9 mouse cellular contexts compared by ENCODE assay signal in the genomic region with DNA sequence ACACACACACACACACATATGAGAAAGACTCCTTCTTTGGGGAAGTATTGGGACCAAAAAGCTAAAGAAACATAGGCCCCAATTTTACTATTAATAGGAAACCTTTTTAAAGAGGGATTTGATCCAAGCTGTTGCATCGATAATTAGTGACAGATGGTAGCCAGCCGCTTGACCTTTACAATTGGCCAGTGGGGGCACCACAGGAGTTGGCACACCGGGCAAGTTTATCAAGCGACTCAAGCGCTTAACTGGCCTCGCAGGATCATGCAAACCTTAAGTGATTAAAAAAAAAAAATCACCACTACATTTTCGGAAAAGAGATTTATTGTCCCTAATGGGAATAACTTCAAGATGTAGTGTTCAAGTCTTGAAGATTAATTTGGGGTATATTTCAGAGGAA. TPM values are rescaled to one million over a fixed set of nuclear protein-coding genes. Genes with fewer than 3 reads are reported as not detected.
DNase-seq lines count a peak whose midpoint lies in the region; ATAC-seq and TF ChIP-seq lines count a peak whose summit lies in the region.
"Had no signal": no experiment of that assay in that cellular context is flagged by ENCODE, and none has a peak within 500 bp of the region (broad histone marks: within the 10 kb centered on the region; RNA-seq: fewer than 3 reads in every experiment).

No protein-coding gene starts in this region.

- H3K4me2 ChIP-seq in heart, embryonic 16.5 days (ENCODE audit: low read depth, low read length): no peak overlapping the region
- H3K4me2 ChIP-seq in liver, postnatal 0 days (ENCODE audit: low read depth, low read length): no peak overlapping the region
- H3K4me2 ChIP-seq in forebrain, embryonic 15.5 days (replicated peaks): no peak overlapping the region

- H3K4me3 ChIP-seq in heart, embryonic 16.5 days (ENCODE audit: low read length): no peak overlapping the region
- H3K4me3 ChIP-seq in megakaryocyte, embryonic 14.5 days (replicated peaks): peak overlapping the region; percentile 14
- no peak overlapping the region for H3K4me3 ChIP-seq in embryonic facial prominence, embryonic 10.5 days
- no peak overlapping the region for H3K4me3 ChIP-seq in liver, postnatal 0 days (ENCODE audit: low read depth, low read length)
- no peak overlapping the region for H3K4me3 ChIP-seq in forebrain, embryonic 15.5 days

- no peak for ATAC-seq in heart, embryonic 16.5 days (replicated peaks; ENCODE audit: extremely low read depth, insufficient read depth, low FRiP score)
- no peak for ATAC-seq in megakaryocyte, adult 5-6 weeks (ENCODE audit: poor library complexity, severe bottlenecking)
- no peak for ATAC-seq in liver, postnatal 0 days
- no peak for ATAC-seq in forebrain, embryonic 15.5 days (replicated peaks)

- 0 out of 2 replicates have a peak, but pooled peaks cover 2% of the 10 kb centered on the region for H3K4me1 ChIP-seq in heart, embryonic 16.5 days (ENCODE audit: control insufficient read depth, insufficient read depth, low read length)
- peaks cover 90% of the 10 kb centered on the region for H3K4me1 ChIP-seq in megakaryocyte, embryonic 14.5 days
- H3K4me1 ChIP-seq in embryonic facial prominence, embryonic 10.5 days: peaks cover 10% of the 10 kb centered on the region
- H3K4me1 ChIP-seq in liver, postnatal 0 days (ENCODE audit: insufficient read depth): peaks cover 35% of the 10 kb centered on the region
- no peaks in the 10 kb centered on the region for H3K4me1 ChIP-seq in forebrain, embryonic 15.5 days

- no peak for TF ChIP-seq EP300 in liver, postnatal 0 days (IDR thresholded peaks at IDR 0.05; ENCODE audit: low read depth)

- no peaks in the 10 kb centered on the region for H3K9me3 ChIP-seq in heart, embryonic 16.5 days (replicated peaks; ENCODE audit: control insufficient read depth, low read length)
- H3K9me3 ChIP-seq in megakaryocyte, embryonic 14.5 days: no peaks in the 10 kb centered on the region
- no peaks in the 10 kb centered on the region for H3K9me3 ChIP-seq in embryonic facial prominence, embryonic 10.5 days
- H3K9me3 ChIP-seq in liver, postnatal 0 days (ENCODE audit: low read length): no peaks in the 10 kb centered on the region
- no peaks in the 10 kb centered on the region for H3K9me3 ChIP-seq in forebrain, embryonic 15.5 days

- intact Hi-C loops in heart, postnatal 36 days (cut with DNase I): no loop called here

- H3K27me3 ChIP-seq in heart, embryonic 16.5 days (ENCODE audit: control insufficient read depth, insufficient read depth, low read length): no peaks in the 10 kb centered on the region
- no peaks in the 10 kb centered on the region for H3K27me3 ChIP-seq in megakaryocyte, embryonic 14.5 days (replicated peaks)
- no peaks in the 10 kb centered on the region for H3K27me3 ChIP-seq in embryonic facial prominence, embryonic 10.5 days (replicated peaks; ENCODE audit: low read depth, poor library complexity, severe bottlenecking)
- no peaks in the 10 kb centered on the region for H3K27me3 ChIP-seq in liver, postnatal 0 days (ENCODE audit: insufficient read depth, low read length)
- no peaks in the 10 kb centered on the region for H3K27me3 ChIP-seq in forebrain, embryonic 15.5 days

- no peak for TF ChIP-seq CTCF in liver, postnatal 0 days (IDR thresholded peaks at IDR 0.05; ENCODE audit: low read depth)

- no peaks in the 10 kb centered on the region for H3K36me3 ChIP-seq in heart, embryonic 16.5 days (ENCODE audit: control insufficient read depth, insufficient read depth)
- no peaks in the 10 kb centered on the region for H3K36me3 ChIP-seq in megakaryocyte, embryonic 14.5 days (replicated peaks; ENCODE audit: low read length)
- no peaks in the 10 kb centered on the region for H3K36me3 ChIP-seq in embryonic facial prominence, embryonic 10.5 days (replicated peaks)
- no peaks in the 10 kb centered on the region for H3K36me3 ChIP-seq in liver, postnatal 0 days (replicated peaks; ENCODE audit: insufficient read depth, low read length)
- no peaks in the 10 kb centered on the region for H3K36me3 ChIP-seq in forebrain, embryonic 15.5 days

- WGBS in heart, embryonic 16.5 days: 77% methylated on average over 7 of the region's 7 CpGs
- 79% methylated on average over 7 of the region's 7 CpGs for WGBS in embryonic facial prominence, embryonic 10.5 days
- WGBS in liver, postnatal 0 days (ENCODE audit: insufficient replicate concordance): 75% methylated on average over 7 of the region's 7 CpGs
- WGBS in forebrain, embryonic 15.5 days: 85% methylated on average over 7 of the region's 7 CpGs

- DNase-seq in heart, postnatal 36 days: no peak
- no peak for DNase-seq in embryonic facial prominence, embryonic 10.5 days (ENCODE audit: low spot score)
- no peak for DNase-seq in liver, postnatal 0 days
- DNase-seq in adrenal gland, postnatal 10 days: no peak
- DNase-seq: right cerebral cortex, adult 18-20 months had no signal

- no peak overlapping the region for H3K9ac ChIP-seq in heart, embryonic 16.5 days (ENCODE audit: low read length)
- no peak overlapping the region for H3K9ac ChIP-seq in liver, postnatal 0 days (replicated peaks)
- H3K9ac ChIP-seq in forebrain, embryonic 15.5 days (replicated peaks): no peak overlapping the region

- peak overlapping the region; percentile 32; the same call in 1 of the 2 replicates for H3K27ac ChIP-seq in heart, embryonic 16.5 days (ENCODE audit: low read length)
- 0 out of 2 replicates have a peak overlapping the region, but pooled peaks have one; percentile 54 for H3K27ac ChIP-seq in embryonic facial prominence, embryonic 10.5 days (replicated peaks)
- peak overlapping the region; percentile 78 for H3K27ac ChIP-seq in liver, postnatal 0 days (ENCODE audit: low read depth)
- no peak overlapping the region for H3K27ac ChIP-seq in forebrain, embryonic 15.5 days (replicated peaks)

RNA-seq across cellular contexts. Expression of a gene that starts 11.2 kb away (rescaled TPM):
- 48.7 and 49.1 TPM in 2 replicates for polyA plus RNA-seq in heart, embryonic 16.5 days (2015; fragmentation: Nextera tagmentation; extraction: Ambion mirVana)
- total RNA-seq in heart, postnatal 36 days (2021): 10 to 100 TPM; 61.5 to 67.6 TPM
- polyA plus RNA-seq in megakaryocyte, embryonic 14.5 days (2012; ENCODE audit: insufficient read depth, low replicate concordance): 16.4 and 20.4 TPM in 2 replicates
- 655 and 672 TPM in 2 replicates for total RNA-seq in megakaryocyte, adult 5-6 weeks (2015)
- total RNA-seq in megakaryocyte, adult 5-6 weeks (2017): 1,182 and 1,443 TPM in 2 replicates
- polyA plus RNA-seq in embryonic facial prominence, embryonic 10.5 days (2016; fragmentation: Nextera tagmentation; extraction: Ambion mirVana): 97.2 and 97.7 TPM in 2 replicates
- 89.1 and 94.3 TPM in 2 replicates for polyA plus RNA-seq in liver, postnatal 0 days (2015; fragmentation: Nextera tagmentation; extraction: Ambion mirVana)
- 100 to 1,000 TPM; 294 to 310 TPM for total RNA-seq in adrenal gland, postnatal 10 days (2021)
- 76.0 and 88.6 TPM in 2 replicates for polyA plus RNA-seq in forebrain, embryonic 15.5 days (2015; fragmentation: Nextera tagmentation; extraction: Ambion mirVana)

RNA-seq across cellular contexts. Expression of a gene that starts 17.1 kb away (rescaled TPM):
- polyA plus RNA-seq in heart, embryonic 16.5 days (2015; fragmentation: Nextera tagmentation; extraction: Ambion mirVana): 1.4 and 1.8 TPM in 2 replicates
- 1 to 10 TPM; 3.1 to 4.8 TPM for total RNA-seq in heart, postnatal 36 days (2021)
- 4.6 and 5.9 TPM in 2 replicates for polyA plus RNA-seq in megakaryocyte, embryonic 14.5 days (2012; ENCODE audit: insufficient read depth, low replicate concordance)
- total RNA-seq in megakaryocyte, adult 5-6 weeks (2015): 150 and 159 TPM in 2 replicates
- 86.3 and 96.3 TPM in 2 replicates for total RNA-seq in megakaryocyte, adult 5-6 weeks (2017)
- polyA plus RNA-seq in embryonic facial prominence, embryonic 10.5 days (2016; fragmentation: Nextera tagmentation; extraction: Ambion mirVana): 9.3 and 10.5 TPM in 2 replicates
- polyA plus RNA-seq in liver, postnatal 0 days (2015; fragmentation: Nextera tagmentation; extraction: Ambion mirVana): 4.7 and 5.8 TPM in 2 replicates
- 10 to 100 TPM; 38.0 to 43.5 TPM for total RNA-seq in adrenal gland, postnatal 10 days (2021)
- 4.5 and 5.1 TPM in 2 replicates for polyA plus RNA-seq in forebrain, embryonic 15.5 days (2015; fragmentation: Nextera tagmentation; extraction: Ambion mirVana)

RNA-seq across cellular contexts. Expression of a gene that starts 18.4 kb away (rescaled TPM):
- 1.2 and 1.8 TPM in 2 replicates for polyA plus RNA-seq in heart, embryonic 16.5 days (2015; fragmentation: Nextera tagmentation; extraction: Ambion mirVana)
- total RNA-seq in heart, postnatal 36 days (2021): 1 to 10 TPM; 2.9 to 4.6 TPM
- 9.6 TPM in 1 of 2 replicates, not detected in the other for polyA plus RNA-seq in megakaryocyte, embryonic 14.5 days (2012; ENCODE audit: insufficient read depth, low replicate concordance)
- 3.2 and 3.6 TPM in 2 replicates for total RNA-seq in megakaryocyte, adult 5-6 weeks (2015)
- total RNA-seq in megakaryocyte, adult 5-6 weeks (2017): 93.7 and 99.2 TPM in 2 replicates
- polyA plus RNA-seq in embryonic facial prominence, embryonic 10.5 days (2016; fragmentation: Nextera tagmentation; extraction: Ambion mirVana): 0.97 and 3.8 TPM in 2 replicates
- polyA plus RNA-seq in liver, postnatal 0 days (2015; fragmentation: Nextera tagmentation; extraction: Ambion mirVana): 2.0 and 2.6 TPM in 2 replicates
- total RNA-seq in adrenal gland, postnatal 10 days (2021): 10 to 100 TPM; 47.4 to 49.2 TPM
- polyA plus RNA-seq in forebrain, embryonic 15.5 days (2015; fragmentation: Nextera tagmentation; extraction: Ambion mirVana): 1.5 and 2.0 TPM in 2 replicates

RNA-seq across cellular contexts. Expression of a gene that starts 18.6 kb away (rescaled TPM):
- 0.37 and 2.4 TPM in 2 replicates for polyA plus RNA-seq in heart, embryonic 16.5 days (2015; fragmentation: Nextera tagmentation; extraction: Ambion mirVana)
- 10 to 100 TPM; 13.1 to 14.6 TPM for total RNA-seq in heart, postnatal 36 days (2021)
- polyA plus RNA-seq in megakaryocyte, embryonic 14.5 days (2012; ENCODE audit: insufficient read depth, low replicate concordance): 7.6 and 73.0 TPM in 2 replicates
- total RNA-seq in megakaryocyte, adult 5-6 weeks (2015): 449 and 490 TPM in 2 replicates
- 736 and 744 TPM in 2 replicates for total RNA-seq in megakaryocyte, adult 5-6 weeks (2017)
- 4.0 and 4.8 TPM in 2 replicates for polyA plus RNA-seq in embryonic facial prominence, embryonic 10.5 days (2016; fragmentation: Nextera tagmentation; extraction: Ambion mirVana)
- polyA plus RNA-seq in liver, postnatal 0 days (2015; fragmentation: Nextera tagmentation; extraction: Ambion mirVana): 2.9 and 5.8 TPM in 2 replicates
- 100 to 1,000 TPM; 168 to 215 TPM for total RNA-seq in adrenal gland, postnatal 10 days (2021)
- polyA plus RNA-seq in forebrain, embryonic 15.5 days (2015; fragmentation: Nextera tagmentation; extraction: Ambion mirVana): 1.6 and 2.9 TPM in 2 replicates

RNA-seq across cellular contexts. Expression of a gene that starts 21.4 kb away (rescaled TPM):
- 4.2 and 5.1 TPM in 2 replicates for polyA plus RNA-seq in heart, embryonic 16.5 days (2015; fragmentation: Nextera tagmentation; extraction: Ambion mirVana)
- 10 to 100 TPM; 38.1 to 41.0 TPM for total RNA-seq in heart, postnatal 36 days (2021)
- 16.8 and 28.8 TPM in 2 replicates for polyA plus RNA-seq in megakaryocyte, embryonic 14.5 days (2012; ENCODE audit: insufficient read depth, low replicate concordance)
- 325 and 384 TPM in 2 replicates for total RNA-seq in megakaryocyte, adult 5-6 weeks (2015)
- 1,715 and 1,721 TPM in 2 replicates for total RNA-seq in megakaryocyte, adult 5-6 weeks (2017)
- 7.0 and 9.8 TPM in 2 replicates for polyA plus RNA-seq in embryonic facial prominence, embryonic 10.5 days (2016; fragmentation: Nextera tagmentation; extraction: Ambion mirVana)
- polyA plus RNA-seq in liver, postnatal 0 days (2015; fragmentation: Nextera tagmentation; extraction: Ambion mirVana): 6.1 and 7.8 TPM in 2 replicates
- 100 to 1,000 TPM; 395 to 462 TPM for total RNA-seq in adrenal gland, postnatal 10 days (2021)
- 4.7 and 5.6 TPM in 2 replicates for polyA plus RNA-seq in forebrain, embryonic 15.5 days (2015; fragmentation: Nextera tagmentation; extraction: Ambion mirVana)
